Mouse (Mus musculus): ENCODE data around the gene Sertad2. TPM values are rescaled to one million over a fixed set of nuclear protein-coding genes. Genes with fewer than 3 reads are reported as not detected.

Gene Sertad2
- polyA plus RNA-seq, 1 experiment from 2014 or later, result 30.9 TPM

DNA sequence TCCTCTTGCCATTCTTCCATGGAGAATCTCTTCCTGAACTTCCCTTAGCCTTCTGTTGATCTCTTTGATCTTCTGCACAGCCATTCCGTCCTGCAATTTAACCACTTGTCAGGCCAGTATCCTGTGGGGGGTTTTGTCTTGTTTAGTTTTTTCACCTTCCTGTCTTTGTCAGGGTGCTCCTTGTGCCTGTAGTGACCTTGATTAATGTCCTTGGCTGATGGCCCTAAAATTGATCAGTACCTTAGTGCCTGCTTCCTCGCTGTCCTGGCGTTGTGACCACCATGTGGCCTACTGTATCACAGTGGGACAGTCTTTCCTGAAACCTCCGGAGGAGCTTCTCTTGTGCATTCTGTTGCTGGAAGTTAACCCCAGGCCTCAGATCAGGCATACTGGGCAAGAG is 70.2 kb downstream of the Sertad2 start:
- H3K27me3 ChIP-seq (ENCODE audit: control insufficient read depth, insufficient read depth, low read length), result no peaks in the 10 kb centered on the region
- no peaks in the 10 kb centered on the region for H3K9me3 ChIP-seq (replicated peaks; ENCODE audit: control insufficient read depth, low read length)
- peaks cover 17% of the 10 kb centered on the region for H3K4me1 ChIP-seq (ENCODE audit: control insufficient read depth, insufficient read depth, low read length)
- no peak overlapping the region for H3K9ac ChIP-seq (ENCODE audit: low read length)
- H3K36me3 ChIP-seq (ENCODE audit: control insufficient read depth, insufficient read depth), result no peaks in the 10 kb centered on the region
- H3K4me2 ChIP-seq (ENCODE audit: low read depth, low read length), result no peak overlapping the region
- ATAC-seq (replicated peaks; ENCODE audit: extremely low read depth, insufficient read depth, low FRiP score), result no peak
- H3K4me3 ChIP-seq (ENCODE audit: low read length), result no peak overlapping the region
- no peak overlapping the region for H3K27ac ChIP-seq (ENCODE audit: low read length)
- 73% methylated on average over 4 of the region's 4 CpGs for WGBS

DNA sequence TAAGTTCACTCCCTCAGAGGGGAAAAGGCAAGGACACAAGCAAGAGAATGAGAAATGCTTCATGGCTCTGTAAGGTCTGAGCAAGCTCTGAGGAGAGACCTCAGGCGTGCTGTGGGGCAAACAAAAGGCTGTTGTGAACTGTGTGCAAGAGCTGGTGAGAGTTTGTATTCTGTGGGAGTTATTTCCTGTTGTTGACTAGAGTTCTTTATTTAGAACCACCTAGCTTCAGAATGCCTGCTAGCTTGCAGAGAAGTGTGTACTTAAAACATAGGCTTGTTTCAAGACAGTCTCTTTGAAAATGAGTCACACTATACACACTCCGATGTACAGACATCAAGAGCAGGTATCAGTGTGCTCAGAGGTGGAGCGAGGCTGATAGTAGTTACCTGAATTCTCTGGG is 73.0 kb downstream of the Sertad2 start:
- Histone ChIP-seq H3K4me1 (ENCODE audit: control insufficient read depth, insufficient read depth, low read length) (peaks cover 12% of the 10 kb centered on the region), H3K27me3 (ENCODE audit: control insufficient read depth, insufficient read depth, low read length) (no peaks in the 10 kb centered on the region), H3K9me3 (replicated peaks; ENCODE audit: control insufficient read depth, low read length) (no peaks in the 10 kb centered on the region), H3K4me2 (ENCODE audit: low read depth, low read length) (peak overlapping the region; percentile 12; the same call in 1 of the 2 replicates), H3K27ac (ENCODE audit: low read length) (peak overlapping the region; percentile 90), H3K9ac (ENCODE audit: low read length) (peak overlapping the region; percentile 56), H3K36me3 (ENCODE audit: control insufficient read depth, insufficient read depth) (no peaks in the 10 kb centered on the region), H3K4me3 (ENCODE audit: low read length) (no peak overlapping the region)
- peak; percentile 75 for ATAC-seq (replicated peaks; ENCODE audit: extremely low read depth, insufficient read depth, low FRiP score)
- WGBS, result 36% methylated on average over 3 of the region's 3 CpGs

DNA sequence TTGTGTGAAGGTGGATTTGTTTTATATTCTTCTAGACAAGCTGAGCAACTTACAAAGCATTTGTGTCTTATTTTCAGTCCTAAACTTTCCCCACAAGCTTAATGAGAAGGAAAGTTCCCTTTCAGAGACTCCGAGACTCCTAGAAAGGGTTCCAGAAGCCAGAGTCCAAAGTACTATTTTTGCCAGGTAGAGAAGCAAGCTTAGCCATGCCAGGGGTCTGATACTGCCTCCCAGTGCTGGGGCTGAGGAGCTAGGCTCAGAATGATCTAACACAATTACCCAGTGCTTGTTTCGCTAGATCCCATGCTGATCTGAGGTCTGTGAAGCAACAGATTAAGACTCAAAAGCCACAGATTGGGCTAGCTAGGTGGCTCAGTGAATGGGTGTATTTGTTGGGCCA is 84.1 kb downstream of the Sertad2 start:
- Histone ChIP-seq H3K9me3 (replicated peaks; ENCODE audit: control insufficient read depth, low read length) (no peaks in the 10 kb centered on the region), H3K4me2 (ENCODE audit: low read depth, low read length) (no peak overlapping the region), H3K4me3 (ENCODE audit: low read length) (no peak overlapping the region), H3K27ac (ENCODE audit: low read length) (no peak overlapping the region), H3K36me3 (ENCODE audit: control insufficient read depth, insufficient read depth) (no peaks in the 10 kb centered on the region), H3K4me1 (ENCODE audit: control insufficient read depth, insufficient read depth, low read length) (peaks cover 7% of the 10 kb centered on the region), H3K9ac (ENCODE audit: low read length) (no peak overlapping the region), H3K27me3 (ENCODE audit: control insufficient read depth, insufficient read depth, low read length) (no peaks in the 10 kb centered on the region)
- ATAC-seq (replicated peaks; ENCODE audit: extremely low read depth, insufficient read depth, low FRiP score), result no peak
- 87% methylated on average over 2 of the region's 2 CpGs for WGBS

DNA sequence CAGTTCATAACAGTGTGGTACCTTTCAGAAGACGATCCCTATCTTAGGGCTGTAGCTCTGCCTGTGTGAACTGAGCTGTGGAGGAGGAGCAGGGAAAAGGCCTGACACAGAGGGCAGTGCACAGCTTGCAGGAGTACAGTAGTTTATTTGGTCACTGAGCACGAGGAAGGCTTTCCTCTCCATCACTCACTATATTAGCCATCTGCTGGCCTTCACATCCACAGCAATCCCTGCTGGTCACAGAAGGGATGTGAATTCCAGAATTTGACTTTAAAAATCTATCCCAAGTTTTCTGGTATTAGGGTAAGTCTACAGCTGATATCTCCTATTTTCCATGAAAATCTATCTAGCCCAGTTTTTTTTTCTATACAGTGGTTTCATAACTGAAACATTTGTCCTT is 85.2 kb downstream of the Sertad2 start:
- Histone ChIP-seq H3K36me3 (ENCODE audit: control insufficient read depth, insufficient read depth) (no peaks in the 10 kb centered on the region), H3K4me1 (ENCODE audit: control insufficient read depth, insufficient read depth, low read length) (peaks cover 9% of the 10 kb centered on the region), H3K4me3 (ENCODE audit: low read length) (no peak overlapping the region), H3K27ac (ENCODE audit: low read length) (no peak overlapping the region), H3K27me3 (ENCODE audit: control insufficient read depth, insufficient read depth, low read length) (no peaks in the 10 kb centered on the region), H3K9ac (ENCODE audit: low read length) (no peak overlapping the region), H3K9me3 (replicated peaks; ENCODE audit: control insufficient read depth, low read length) (no peaks in the 10 kb centered on the region), H3K4me2 (ENCODE audit: low read depth, low read length) (no peak overlapping the region)
- no peak for ATAC-seq (replicated peaks; ENCODE audit: extremely low read depth, insufficient read depth, low FRiP score)
- WGBS, result 35% methylated on average over 2 of the region's 2 CpGs

DNA sequence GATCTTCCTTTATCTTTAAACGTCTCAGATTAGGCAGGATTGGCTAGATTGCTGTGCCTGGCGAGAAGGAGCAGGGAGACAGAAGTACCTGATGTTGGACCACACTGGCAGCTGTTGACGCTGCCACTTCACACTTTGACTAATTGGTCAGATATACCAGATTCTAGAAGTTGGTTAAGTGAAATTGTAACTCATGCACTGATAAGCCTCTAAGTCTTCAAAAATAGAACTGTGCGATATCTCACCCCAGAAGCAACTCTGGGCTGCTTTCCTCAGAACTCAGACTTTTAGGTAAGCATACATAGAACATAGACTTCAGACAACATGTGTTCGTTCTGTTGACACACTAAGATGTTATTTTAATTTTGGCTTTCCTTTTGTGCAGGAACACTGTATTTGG is 86.6 kb downstream of the Sertad2 start:
- no peaks in the 10 kb centered on the region for H3K9me3 ChIP-seq (replicated peaks; ENCODE audit: control insufficient read depth, low read length)
- no peak overlapping the region for H3K4me2 ChIP-seq (ENCODE audit: low read depth, low read length)
- no peaks in the 10 kb centered on the region for H3K27me3 ChIP-seq (ENCODE audit: control insufficient read depth, insufficient read depth, low read length)
- H3K4me1 ChIP-seq (ENCODE audit: control insufficient read depth, insufficient read depth, low read length), result peaks cover 24% of the 10 kb centered on the region
- no peaks in the 10 kb centered on the region for H3K36me3 ChIP-seq (ENCODE audit: control insufficient read depth, insufficient read depth)
- no peak for ATAC-seq (replicated peaks; ENCODE audit: extremely low read depth, insufficient read depth, low FRiP score)
- no peak overlapping the region for H3K27ac ChIP-seq (ENCODE audit: low read length)
- no peak overlapping the region for H3K4me3 ChIP-seq (ENCODE audit: low read length)
- H3K9ac ChIP-seq (ENCODE audit: low read length), result no peak overlapping the region
- 55% methylated on average over 5 of the region's 5 CpGs for WGBS

DNA sequence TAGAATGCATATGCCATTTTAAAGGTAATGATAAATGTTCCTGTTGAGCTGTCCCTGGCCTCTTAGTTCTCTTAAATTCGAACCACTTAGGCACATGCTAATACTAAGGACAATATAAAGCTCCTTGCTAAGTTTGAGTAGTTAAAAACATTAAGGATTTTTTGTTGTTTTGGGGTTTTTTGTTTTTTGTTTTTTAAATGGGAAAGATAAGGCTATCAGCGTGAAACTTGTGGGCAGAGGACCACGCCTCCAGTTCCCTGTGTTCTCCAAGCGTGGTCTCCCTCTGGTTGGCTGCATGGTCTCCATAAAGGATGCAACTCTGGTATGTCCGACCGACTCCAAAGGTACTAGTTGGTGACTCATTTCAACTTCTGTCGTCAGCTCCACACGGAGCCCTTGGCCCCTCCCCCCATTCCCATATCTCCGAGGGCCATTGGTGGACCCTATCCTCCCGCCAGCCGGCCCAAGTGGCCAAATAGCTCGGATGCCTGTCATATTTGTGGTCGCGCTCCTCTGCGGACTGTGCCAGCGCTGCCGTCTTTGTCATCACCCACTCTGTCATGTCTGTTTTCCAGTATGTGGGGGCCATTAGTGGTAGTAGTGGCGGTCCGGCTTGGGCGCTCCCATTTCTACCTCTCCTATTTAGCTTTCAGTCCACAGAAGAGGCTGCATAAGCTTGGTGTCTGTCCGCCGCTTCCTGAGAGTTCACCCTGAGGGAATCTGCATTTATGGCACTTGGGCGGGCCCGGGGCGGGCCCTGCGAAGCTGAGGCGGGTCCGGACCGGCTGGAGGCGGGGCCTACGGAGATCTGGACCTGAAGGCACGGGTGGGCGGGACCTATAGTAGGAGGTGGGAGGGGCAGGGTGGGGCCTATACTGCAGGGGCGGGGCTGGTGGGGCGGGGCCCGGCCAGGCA is 88.2 kb downstream of the Sertad2 start:
- Histone ChIP-seq H3K27ac (ENCODE audit: low read length) (peak overlapping the region; percentile 100), H3K4me3 (ENCODE audit: low read length) (peak overlapping the region; percentile 96), H3K9me3 (replicated peaks; ENCODE audit: control insufficient read depth, low read length) (no peaks in the 10 kb centered on the region), H3K27me3 (ENCODE audit: control insufficient read depth, insufficient read depth, low read length) (no peaks in the 10 kb centered on the region), H3K9ac (ENCODE audit: low read length) (peak overlapping the region; percentile 76), H3K36me3 (ENCODE audit: control insufficient read depth, insufficient read depth) (no peaks in the 10 kb centered on the region), H3K4me2 (ENCODE audit: low read depth, low read length) (peak overlapping the region; percentile 65), H3K4me1 (ENCODE audit: control insufficient read depth, insufficient read depth, low read length) (peaks cover 37% of the 10 kb centered on the region)
- ATAC-seq (replicated peaks; ENCODE audit: extremely low read depth, insufficient read depth, low FRiP score), result peak; percentile 89
- 2% methylated on average over 36 of the region's 36 CpGs for WGBS

DNA sequence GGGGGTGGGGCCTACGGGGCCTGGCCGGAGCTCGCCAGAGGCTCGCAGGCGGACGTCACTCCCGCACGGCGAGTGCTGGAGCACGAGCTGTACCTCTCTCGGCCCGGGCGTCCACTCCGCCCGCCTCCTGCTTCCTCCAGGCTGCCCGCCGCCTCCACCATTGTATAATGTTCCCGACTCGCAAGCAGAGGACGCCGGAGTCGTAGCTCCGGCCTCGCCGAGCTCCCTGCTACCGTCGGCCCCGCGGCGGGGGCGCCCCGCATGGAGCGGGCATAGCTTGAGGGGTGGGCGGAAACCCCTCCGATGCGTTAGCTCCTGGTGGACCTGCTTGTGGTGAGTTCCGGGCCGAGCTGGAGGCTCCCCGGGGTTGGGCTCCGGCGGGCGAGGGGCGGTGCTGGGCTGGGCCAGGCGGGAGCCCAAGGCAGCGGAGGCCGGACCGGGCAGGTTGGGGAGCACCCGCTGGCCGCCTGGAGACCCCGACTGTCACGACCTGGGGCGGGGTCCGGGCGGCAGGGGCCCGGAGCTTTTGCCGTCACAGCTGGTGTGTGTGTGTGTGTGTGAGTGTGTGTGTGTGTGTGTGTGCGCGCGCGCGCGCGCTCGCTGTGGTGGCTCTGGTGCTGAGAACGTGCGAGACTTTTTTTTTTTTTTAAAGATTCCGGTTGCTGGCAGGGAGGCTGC is 89.0 kb downstream of the Sertad2 start:
- ATAC-seq (replicated peaks; ENCODE audit: extremely low read depth, insufficient read depth, low FRiP score), result peak; percentile 88

DNA sequence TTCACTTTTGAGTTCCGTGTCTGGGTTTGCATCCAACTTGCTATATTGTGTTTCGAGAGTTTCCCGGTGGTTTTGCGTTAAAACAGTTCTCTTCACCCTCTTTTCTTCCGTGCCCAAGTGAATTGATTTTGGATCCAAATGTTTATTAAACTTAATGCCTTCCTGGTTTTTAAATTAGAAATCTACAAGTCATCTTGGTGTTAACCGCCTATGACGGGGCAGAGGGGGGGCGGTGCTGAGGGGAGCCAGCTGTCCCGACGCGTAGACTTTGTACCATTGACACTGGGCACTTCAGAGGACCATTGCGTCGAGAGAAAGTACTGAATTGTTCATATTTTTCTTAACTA is 89.5 kb downstream of the Sertad2 start:
- Histone ChIP-seq H3K4me1 (ENCODE audit: control insufficient read depth, insufficient read depth, low read length) (peaks cover 41% of the 10 kb centered on the region), H3K9me3 (replicated peaks; ENCODE audit: control insufficient read depth, low read length) (no peaks in the 10 kb centered on the region), H3K36me3 (ENCODE audit: control insufficient read depth, insufficient read depth) (no peaks in the 10 kb centered on the region), H3K27me3 (ENCODE audit: control insufficient read depth, insufficient read depth, low read length) (no peaks in the 10 kb centered on the region), H3K9ac (ENCODE audit: low read length) (peak overlapping the region; percentile 96), H3K4me3 (ENCODE audit: low read length) (peak overlapping the region; percentile 96), H3K4me2 (ENCODE audit: low read depth, low read length) (peak overlapping the region; percentile 67), H3K27ac (ENCODE audit: low read length) (peak overlapping the region; percentile 100)
- WGBS, result under 1% methylated on average over 13 of the region's 13 CpGs
- no peak for ATAC-seq (replicated peaks; ENCODE audit: extremely low read depth, insufficient read depth, low FRiP score)

More for the DNA sequence above, 89.0 kb downstream of the Sertad2 start:
- Histone ChIP-seq H3K36me3 (ENCODE audit: control insufficient read depth, insufficient read depth) (no peaks in the 10 kb centered on the region), H3K4me3 (ENCODE audit: low read length) (peak overlapping the region; percentile 96), H3K27ac (ENCODE audit: low read length) (peak overlapping the region; percentile 100), H3K9ac (ENCODE audit: low read length) (peak overlapping the region; percentile 96), H3K27me3 (ENCODE audit: control insufficient read depth, insufficient read depth, low read length) (no peaks in the 10 kb centered on the region), H3K4me1 (ENCODE audit: control insufficient read depth, insufficient read depth, low read length) (peaks cover 41% of the 10 kb centered on the region), H3K9me3 (replicated peaks; ENCODE audit: control insufficient read depth, low read length) (no peaks in the 10 kb centered on the region), H3K4me2 (ENCODE audit: low read depth, low read length) (peak overlapping the region; percentile 67)
- WGBS, result under 1% methylated on average over 61 of the region's 67 CpGs

DNA sequence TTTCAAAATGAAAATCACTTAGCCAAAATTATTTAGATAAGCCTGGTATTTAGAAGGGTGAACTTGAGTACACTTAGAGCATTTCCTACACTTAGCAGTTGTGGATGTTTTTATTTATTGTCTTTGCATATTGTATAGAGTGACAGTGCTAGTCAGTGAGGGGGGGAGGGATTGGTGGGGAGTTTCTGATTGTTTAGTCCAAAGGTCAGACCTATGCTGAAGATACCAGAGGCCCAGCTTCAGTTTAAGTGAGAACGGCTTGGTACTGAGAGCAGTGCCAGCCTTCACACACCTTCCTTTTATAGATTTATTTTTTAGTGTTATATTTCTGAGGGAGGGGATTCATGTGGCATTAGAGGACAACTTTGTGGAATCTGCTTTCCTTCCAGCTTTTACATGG is 91.5 kb downstream of the Sertad2 start:
- H3K9me3 ChIP-seq (replicated peaks; ENCODE audit: control insufficient read depth, low read length), result no peaks in the 10 kb centered on the region
- H3K27me3 ChIP-seq (ENCODE audit: control insufficient read depth, insufficient read depth, low read length), result no peaks in the 10 kb centered on the region
- H3K4me1 ChIP-seq (ENCODE audit: control insufficient read depth, insufficient read depth, low read length), result peaks cover 38% of the 10 kb centered on the region
- no peak for ATAC-seq (replicated peaks; ENCODE audit: extremely low read depth, insufficient read depth, low FRiP score)
- WGBS, result 71% methylated on average over 1 of the region's 1 CpGs
- H3K27ac ChIP-seq (ENCODE audit: low read length), result no peak overlapping the region
- H3K9ac ChIP-seq (ENCODE audit: low read length), result no peak overlapping the region
- H3K4me3 ChIP-seq (ENCODE audit: low read length), result no peak overlapping the region
- H3K36me3 ChIP-seq (ENCODE audit: control insufficient read depth, insufficient read depth), result no peaks in the 10 kb centered on the region
- no peak overlapping the region for H3K4me2 ChIP-seq (ENCODE audit: low read depth, low read length)

Measured in heart, embryonic 16.5 days (tissue).